Mouse (Mus musculus): ENCODE measurements at regions not wholly inside any gene's neighbourhood (a gene's known extent, or its start where the extent isn't known, plus 50 kb on each side); places are given as distances from the start of the nearest gene placed in this dataset.
A peak's percentile ranks its signal among the peaks of the same experiment; 100 is the strongest.

- TF ChIP-seq CTCF (conservative IDR thresholded peaks at IDR 0.05; ENCODE audit: insufficient read depth, insufficient read length, low read depth, low read length) = no peak
- H3K4me1 ChIP-seq (ENCODE audit: control insufficient read depth, insufficient read depth, low read length) = no peaks in the 10 kb centered on the region
Observed at GRCm38 (mm10) chr8:50037096-50037495, 1193.3 kb upstream of the Tenm3 start.

GRCm38 (mm10) chr8:50027544-50027943, 1183.8 kb upstream of the Tenm3 start:
- TF ChIP-seq CTCF (conservative IDR thresholded peaks at IDR 0.05; ENCODE audit: insufficient read depth, insufficient read length, low read depth, low read length) = no peak
- TF ChIP-seq POLR2A (IDR thresholded peaks at IDR 0.05; ENCODE audit: low read depth, low read length) = no peak
- no peak for DNase-seq
- no peak overlapping the region for H3K4me3 ChIP-seq (ENCODE audit: insufficient read depth, low read depth, low read length)
- H3K27ac ChIP-seq (ENCODE audit: insufficient read depth, low read depth, low read length) = no peak overlapping the region
- H3K27me3 ChIP-seq (replicated peaks; ENCODE audit: control insufficient read depth, insufficient read depth, low read length) = no peaks in the 10 kb centered on the region
- no peaks in the 10 kb centered on the region for H3K4me1 ChIP-seq (ENCODE audit: control insufficient read depth, insufficient read depth, low read length)
- 34% methylated on average over 6 of the region's 6 CpGs for WGBS
- no peaks in the 10 kb centered on the region for H3K36me3 ChIP-seq (ENCODE audit: control insufficient read depth, insufficient read depth, low read length)

More at GRCm38 (mm10) chr8:50037096-50037495, 1193.3 kb upstream of the Tenm3 start:
- no peaks in the 10 kb centered on the region for H3K36me3 ChIP-seq (ENCODE audit: control insufficient read depth, insufficient read depth, low read length)
- WGBS = 69% methylated on average over 2 of the region's 2 CpGs
- no peaks in the 10 kb centered on the region for H3K27me3 ChIP-seq (replicated peaks; ENCODE audit: control insufficient read depth, insufficient read depth, low read length)
- no peak for DNase-seq
- H3K27ac ChIP-seq (ENCODE audit: insufficient read depth, low read depth, low read length) = no peak overlapping the region
- no peak overlapping the region for H3K4me3 ChIP-seq (ENCODE audit: insufficient read depth, low read depth, low read length)

GRCm38 (mm10) chr8:50007546-50007945, 1163.8 kb upstream of the Tenm3 start:
- Histone ChIP-seq H3K4me1 (ENCODE audit: control insufficient read depth, insufficient read depth, low read length) (no peaks in the 10 kb centered on the region), H3K27ac (ENCODE audit: insufficient read depth, low read depth, low read length) (no peak overlapping the region), H3K4me3 (ENCODE audit: insufficient read depth, low read depth, low read length) (no peak overlapping the region), H3K27me3 (replicated peaks; ENCODE audit: control insufficient read depth, insufficient read depth, low read length) (no peaks in the 10 kb centered on the region), H3K36me3 (ENCODE audit: control insufficient read depth, insufficient read depth, low read length) (no peaks in the 10 kb centered on the region)
- TF ChIP-seq CTCF (conservative IDR thresholded peaks at IDR 0.05; ENCODE audit: insufficient read depth, insufficient read length, low read depth, low read length) = no peak
- no peak for TF ChIP-seq POLR2A (IDR thresholded peaks at IDR 0.05; ENCODE audit: low read depth, low read length)
- WGBS = 87% methylated on average over 3 of the region's 3 CpGs
- DNase-seq = no peak

- 17% methylated on average over 1 of the region's 1 CpGs for WGBS
- DNase-seq = no peak
Observed at GRCm38 (mm10) chr8:50004254-50004653, 1160.5 kb upstream of the Tenm3 start.

GRCm38 (mm10) chr8:50003641-50004040, 1159.9 kb upstream of the Tenm3 start:
- H3K27me3 ChIP-seq (replicated peaks; ENCODE audit: control insufficient read depth, insufficient read depth, low read length) = no peaks in the 10 kb centered on the region
- peak; percentile 3 for DNase-seq
- H3K27ac ChIP-seq (ENCODE audit: insufficient read depth, low read depth, low read length) = no peak overlapping the region
- 40% methylated on average over 2 of the region's 2 CpGs for WGBS
- no peak for TF ChIP-seq CTCF (conservative IDR thresholded peaks at IDR 0.05; ENCODE audit: insufficient read depth, insufficient read length, low read depth, low read length)
- TF ChIP-seq POLR2A (IDR thresholded peaks at IDR 0.05; ENCODE audit: low read depth, low read length) = no peak
- no peak overlapping the region for H3K4me3 ChIP-seq (ENCODE audit: insufficient read depth, low read depth, low read length)
- no peaks in the 10 kb centered on the region for H3K4me1 ChIP-seq (ENCODE audit: control insufficient read depth, insufficient read depth, low read length)
- no peaks in the 10 kb centered on the region for H3K36me3 ChIP-seq (ENCODE audit: control insufficient read depth, insufficient read depth, low read length)

More at GRCm38 (mm10) chr8:50004254-50004653, 1160.5 kb upstream of the Tenm3 start:
- H3K27me3 ChIP-seq (replicated peaks; ENCODE audit: control insufficient read depth, insufficient read depth, low read length) = no peaks in the 10 kb centered on the region
- no peak overlapping the region for H3K27ac ChIP-seq (ENCODE audit: insufficient read depth, low read depth, low read length)
- no peaks in the 10 kb centered on the region for H3K36me3 ChIP-seq (ENCODE audit: control insufficient read depth, insufficient read depth, low read length)
- H3K4me3 ChIP-seq (ENCODE audit: insufficient read depth, low read depth, low read length) = no peak overlapping the region
- no peaks in the 10 kb centered on the region for H3K4me1 ChIP-seq (ENCODE audit: control insufficient read depth, insufficient read depth, low read length)
- TF ChIP-seq CTCF (conservative IDR thresholded peaks at IDR 0.05; ENCODE audit: insufficient read depth, insufficient read length, low read depth, low read length) (no peak), POLR2A (IDR thresholded peaks at IDR 0.05; ENCODE audit: low read depth, low read length) (no peak)

GRCm38 (mm10) chr8:49998281-49999037, 1154.7 kb upstream of the Tenm3 start:
- H3K36me3 ChIP-seq (ENCODE audit: control insufficient read depth, insufficient read depth, low read length) = no peaks in the 10 kb centered on the region
- no peak for DNase-seq
- no peak overlapping the region for H3K4me3 ChIP-seq (ENCODE audit: insufficient read depth, low read depth, low read length)
- no peak overlapping the region for H3K27ac ChIP-seq (ENCODE audit: insufficient read depth, low read depth, low read length)
- H3K27me3 ChIP-seq (replicated peaks; ENCODE audit: control insufficient read depth, insufficient read depth, low read length) = no peaks in the 10 kb centered on the region
- 51% methylated on average over 8 of the region's 8 CpGs for WGBS
- H3K4me1 ChIP-seq (ENCODE audit: control insufficient read depth, insufficient read depth, low read length) = no peaks in the 10 kb centered on the region
- TF ChIP-seq POLR2A (IDR thresholded peaks at IDR 0.05; ENCODE audit: low read depth, low read length) = no peak
- no peak for TF ChIP-seq CTCF (conservative IDR thresholded peaks at IDR 0.05; ENCODE audit: insufficient read depth, insufficient read length, low read depth, low read length)
